Mouse (Mus musculus) midbrain, embryonic 16.5 days (tissue): ENCODE measurements at regions not wholly inside any gene's neighbourhood (a gene's known extent, or its start where the extent isn't known, plus 50 kb on each side); places are given as distances from the start of the nearest gene placed in this dataset.

Source experiments
- ATAC-seq: fragments of 200-750 bp; cut with Nextera tagmentation; 2 replicates; pipeline ENCODE4 v1.8.0; 2017; ENCODE audit warnings: moderate TSS enrichment
- H3K27ac ChIP-seq: fragments of 300-500 bp; sonication (generic); 2 replicates; pipeline ENCODE4 v1.5.1; 2014; ENCODE audit warnings: mild to moderate bottlenecking, low read length, mixed read lengths
- H3K27me3 ChIP-seq: fragments of 300-500 bp; sonication (generic); 2 replicates; pipeline ENCODE4 v1.6.1; 2014; ENCODE audit warnings: low read depth, low read length, mixed read lengths; ENCODE audit not compliant: control insufficient read depth, insufficient read depth
- H3K36me3 ChIP-seq: fragments of 300-500 bp; sonication (generic); 2 replicates; pipeline ENCODE4 v1.6.1; 2014; ENCODE audit warnings: mild to moderate bottlenecking, low read length, moderate library complexity, mixed read lengths; ENCODE audit not compliant: control insufficient read depth, insufficient read depth
- H3K4me1 ChIP-seq: fragments of 300-500 bp; sonication (generic); 2 replicates; pipeline ENCODE4 v1.6.1; 2014; ENCODE audit warnings: mild to moderate bottlenecking, low read length, mixed read lengths; ENCODE audit not compliant: control insufficient read depth, insufficient read depth
- H3K4me2 ChIP-seq: fragments of 300-500 bp; sonication (generic); 2 replicates; pipeline ENCODE4 v1.6.1; 2014; ENCODE audit warnings: mild to moderate bottlenecking, low read length, mixed read lengths
- H3K4me3 ChIP-seq: fragments of 300-500 bp; sonication (generic); 2 replicates; pipeline ENCODE4 v1.5.1; 2014; ENCODE audit warnings: low read depth, mild to moderate bottlenecking, low read length, moderate library complexity, mixed read lengths
- H3K9ac ChIP-seq: fragments of 300-500 bp; sonication (generic); 2 replicates; pipeline ENCODE4 v1.6.1; 2014; ENCODE audit warnings: low read depth, low read length, mixed read lengths
- H3K9me3 ChIP-seq: fragments of 300-500 bp; sonication (generic); replicated peaks from 2 replicates; pipeline ENCODE4 v1.6.1; 2014; ENCODE audit warnings: mild to moderate bottlenecking, low read length, mixed read lengths; ENCODE audit not compliant: control insufficient read depth, poor library complexity, severe bottlenecking
- WGBS: fragments of 180-500 bp; shearing (Covaris S2); extraction: QIAGEN DNeasy Blood & Tissue Kit; methylation state at CpG from one replicate; pipeline ENCODE4 v1.1.7; 2014; 5-methylcytosine and 5-hydroxymethylcytosine counted together

DNA sequence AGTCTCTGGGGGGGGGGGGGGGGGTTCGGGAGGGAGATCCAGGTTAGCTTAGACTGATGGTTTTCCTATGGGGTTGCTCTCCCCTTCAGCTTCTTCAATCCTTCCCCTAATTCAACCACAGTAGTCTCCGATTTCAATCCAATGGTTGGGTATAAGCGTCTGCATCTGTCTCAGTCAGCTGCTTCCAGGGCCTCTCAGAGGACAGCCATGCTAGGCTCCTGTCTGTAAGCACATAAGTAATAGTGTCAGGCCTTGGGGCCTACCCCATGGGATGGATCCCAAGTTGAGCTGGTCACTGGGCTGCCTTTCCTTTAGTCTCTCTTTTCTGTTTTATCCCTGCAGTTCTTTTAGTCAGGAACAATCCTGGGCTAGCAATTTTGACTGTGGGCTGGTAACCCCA, 87.0 kb upstream of the Foxq1 start:
- Histone ChIP-seq H3K4me2 (no peak overlapping the region), H3K9ac (no peak overlapping the region), H3K4me1 (no peaks in the 10 kb centered on the region), H3K4me3 (no peak overlapping the region), H3K36me3 (no peaks in the 10 kb centered on the region), H3K27ac (no peak overlapping the region), H3K27me3 (no peaks in the 10 kb centered on the region), H3K9me3 (no peaks in the 10 kb centered on the region)
- WGBS, result 72% methylated on average over 3 of the region's 3 CpGs
- no peak for ATAC-seq

DNA sequence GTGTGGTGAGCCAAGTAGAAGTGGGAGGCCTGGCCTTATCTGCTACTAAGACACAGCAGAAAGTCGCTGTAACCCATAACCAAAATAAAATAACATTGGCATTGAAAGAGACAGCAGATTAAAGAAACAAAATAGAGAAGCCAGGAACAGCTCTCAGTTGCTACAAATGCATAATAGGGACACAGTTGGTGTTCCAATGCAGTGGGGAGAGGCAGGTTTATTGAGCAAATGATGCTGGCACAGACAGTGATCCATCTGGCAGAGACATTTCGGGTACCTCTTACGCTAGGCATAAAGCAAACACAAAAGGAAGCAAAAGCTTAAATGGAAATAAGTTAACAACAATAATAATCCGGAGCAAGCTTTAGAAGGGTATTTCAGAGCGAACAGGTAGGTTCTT, 83.6 kb upstream of the Foxq1 start:
- Histone ChIP-seq H3K4me2 (no peak overlapping the region), H3K4me1 (no peaks in the 10 kb centered on the region), H3K4me3 (no peak overlapping the region), H3K36me3 (no peaks in the 10 kb centered on the region), H3K27ac (no peak overlapping the region), H3K27me3 (no peaks in the 10 kb centered on the region), H3K9me3 (no peaks in the 10 kb centered on the region), H3K9ac (no peak overlapping the region)
- no peak for ATAC-seq
- 65% methylated on average over 5 of the region's 5 CpGs for WGBS

DNA sequence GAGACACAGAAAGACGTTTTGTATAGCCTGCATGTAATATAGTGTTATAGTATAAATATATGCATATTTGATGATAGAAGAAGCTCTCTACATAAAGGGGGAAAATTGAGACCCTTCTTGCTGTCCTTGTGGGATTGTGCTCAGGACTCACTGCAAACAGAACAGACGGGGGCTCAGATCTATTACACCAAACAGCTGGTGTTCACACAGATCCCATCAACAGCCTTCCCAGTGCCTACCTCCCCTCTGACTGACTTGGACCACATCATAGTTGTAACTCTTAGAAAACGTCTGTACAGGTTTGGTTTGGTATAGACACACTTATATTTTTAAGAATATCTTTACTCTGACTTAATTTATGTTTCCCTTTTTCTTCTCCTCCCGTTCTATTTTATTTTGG, 83.1 kb upstream of the Foxq1 start:
- Histone ChIP-seq H3K9ac (no peak overlapping the region), H3K9me3 (no peaks in the 10 kb centered on the region), H3K4me1 (no peaks in the 10 kb centered on the region), H3K36me3 (no peaks in the 10 kb centered on the region), H3K4me2 (no peak overlapping the region), H3K4me3 (no peak overlapping the region), H3K27me3 (no peaks in the 10 kb centered on the region), H3K27ac (no peak overlapping the region)
- WGBS, result 65% methylated on average over 4 of the region's 4 CpGs
- no peak for ATAC-seq

DNA sequence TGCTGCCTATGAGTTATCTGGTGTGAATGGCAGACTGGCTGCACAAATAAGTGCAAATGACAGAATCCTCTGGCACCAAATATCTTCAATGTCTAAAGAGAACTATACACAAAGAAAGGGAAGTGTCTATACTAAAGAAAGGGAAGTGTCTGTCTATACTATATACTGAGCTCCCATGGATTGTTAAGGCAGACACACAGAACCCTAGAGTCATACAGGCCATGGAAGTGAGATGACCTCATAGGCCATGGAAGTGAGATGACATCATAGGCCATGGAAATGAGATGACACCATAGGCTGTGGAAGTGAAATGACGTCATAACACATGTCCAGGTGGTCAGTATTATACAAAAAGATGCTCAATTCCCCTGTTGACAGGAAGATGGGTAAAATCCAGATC, 82.7 kb upstream of the Foxq1 start:
- H3K4me3 ChIP-seq, result no peak overlapping the region
- H3K27me3 ChIP-seq, result no peaks in the 10 kb centered on the region
- no peak overlapping the region for H3K9ac ChIP-seq
- ATAC-seq, result no peak
- no peak overlapping the region for H3K27ac ChIP-seq
- no peaks in the 10 kb centered on the region for H3K36me3 ChIP-seq
- H3K4me2 ChIP-seq, result no peak overlapping the region
- WGBS, result 83% methylated on average over 1 of the region's 1 CpGs
- H3K4me1 ChIP-seq, result no peaks in the 10 kb centered on the region
- no peaks in the 10 kb centered on the region for H3K9me3 ChIP-seq

DNA sequence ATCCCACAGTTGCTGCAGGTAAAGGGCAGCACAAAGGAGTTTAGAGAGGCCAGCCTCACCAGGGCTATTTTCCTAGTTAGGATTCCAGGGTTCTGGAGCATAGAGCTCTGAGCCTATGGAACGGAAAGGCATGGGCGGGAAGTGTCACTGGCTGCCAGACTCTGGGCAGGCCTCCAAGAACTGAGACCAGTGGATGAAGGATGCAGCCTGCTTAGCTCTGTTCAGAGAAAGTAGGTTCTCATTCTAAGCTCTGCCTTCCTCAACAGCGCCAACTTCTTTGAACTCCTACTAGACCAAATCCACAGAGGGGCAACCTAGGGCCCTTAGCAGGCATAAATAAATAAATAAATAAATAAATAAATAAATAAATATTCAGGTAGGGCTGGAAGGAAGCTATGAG, 80.1 kb upstream of the Foxq1 start:
- ATAC-seq, result no peak
- no peak overlapping the region for H3K4me3 ChIP-seq
- no peaks in the 10 kb centered on the region for H3K9me3 ChIP-seq
- no peaks in the 10 kb centered on the region for H3K27me3 ChIP-seq
- H3K9ac ChIP-seq, result no peak overlapping the region
- no peak overlapping the region for H3K27ac ChIP-seq
- no peaks in the 10 kb centered on the region for H3K36me3 ChIP-seq
- 86% methylated on average over 3 of the region's 3 CpGs for WGBS
- no peak overlapping the region for H3K4me2 ChIP-seq
- no peaks in the 10 kb centered on the region for H3K4me1 ChIP-seq

DNA sequence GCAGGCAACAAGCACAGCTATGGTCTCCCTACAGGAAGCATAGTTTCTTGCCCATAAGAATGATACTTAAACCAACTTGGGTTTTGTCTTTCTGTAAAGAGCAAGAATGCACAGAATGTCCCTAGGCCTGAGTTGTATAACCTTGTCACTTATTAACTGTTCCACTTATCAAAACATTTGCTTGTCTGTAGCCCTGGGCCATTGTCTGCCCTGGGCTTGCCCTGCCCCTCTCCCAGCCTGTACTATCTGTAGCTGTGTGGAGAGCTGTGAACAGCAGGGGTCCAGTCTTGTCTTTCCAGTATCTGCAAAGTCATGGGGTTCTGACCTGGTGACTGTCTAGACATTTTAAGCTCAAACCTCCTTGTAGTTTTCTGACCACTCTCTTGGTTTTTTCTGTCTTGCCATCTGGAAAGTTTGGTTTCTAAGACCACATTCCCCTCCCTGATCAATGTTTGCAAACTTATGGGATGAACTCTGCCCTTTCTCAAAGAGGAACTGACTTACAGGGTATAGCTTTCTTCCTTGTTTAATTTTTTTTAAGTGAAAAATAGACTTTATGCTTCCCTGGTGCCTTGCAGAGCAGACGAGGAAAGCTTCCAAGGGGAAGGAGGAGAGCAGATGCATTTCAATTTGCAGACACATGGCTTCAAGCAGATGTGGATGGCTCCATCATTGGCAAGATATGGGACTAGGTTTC, 78.6 kb upstream of the Foxq1 start:
- H3K27ac ChIP-seq, result no peak overlapping the region
- H3K36me3 ChIP-seq, result no peaks in the 10 kb centered on the region
- no peak overlapping the region for H3K4me2 ChIP-seq
- no peak overlapping the region for H3K4me3 ChIP-seq
- H3K9me3 ChIP-seq, result no peaks in the 10 kb centered on the region
- 80% methylated on average over 1 of the region's 1 CpGs for WGBS
- H3K27me3 ChIP-seq, result no peaks in the 10 kb centered on the region
- ATAC-seq, result no peak
- no peaks in the 10 kb centered on the region for H3K4me1 ChIP-seq
- no peak overlapping the region for H3K9ac ChIP-seq

DNA sequence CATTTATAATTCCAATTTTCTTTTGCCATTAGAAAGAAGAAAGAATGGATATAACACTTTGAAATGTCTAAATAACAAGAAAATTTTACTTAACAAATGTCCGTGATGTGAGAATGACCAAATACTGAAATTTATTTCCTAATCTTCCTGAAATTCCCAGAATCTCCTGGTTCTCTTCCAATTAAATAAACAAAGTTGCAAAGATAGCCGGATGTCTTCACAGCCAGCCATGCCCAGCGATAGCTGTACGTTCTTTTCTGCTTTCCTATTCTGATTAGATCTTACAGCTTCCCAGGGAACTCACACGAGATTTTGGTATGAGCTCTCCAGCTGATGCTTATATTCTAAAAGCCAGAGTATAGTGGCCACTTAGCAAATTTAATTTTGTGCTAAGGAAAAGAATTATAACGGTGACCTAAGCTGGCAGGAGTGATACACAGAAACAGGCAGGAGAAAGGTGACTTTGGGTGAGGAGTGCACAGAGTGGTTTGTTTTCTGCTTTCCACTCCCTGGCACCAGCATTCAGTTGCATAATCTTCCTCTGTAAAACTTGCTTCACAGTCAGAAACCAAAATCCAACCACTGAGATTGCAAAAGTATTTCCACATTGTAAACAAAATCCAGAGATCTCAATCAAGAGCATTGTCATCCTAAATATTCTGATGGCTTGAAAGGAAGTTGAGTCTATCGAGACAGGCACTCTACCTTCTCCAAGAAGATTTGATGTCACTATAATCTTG, 74.7 kb upstream of the Foxq1 start:
- Histone ChIP-seq H3K9ac (no peak overlapping the region), H3K4me2 (no peak overlapping the region)
- ATAC-seq, result no peak

DNA sequence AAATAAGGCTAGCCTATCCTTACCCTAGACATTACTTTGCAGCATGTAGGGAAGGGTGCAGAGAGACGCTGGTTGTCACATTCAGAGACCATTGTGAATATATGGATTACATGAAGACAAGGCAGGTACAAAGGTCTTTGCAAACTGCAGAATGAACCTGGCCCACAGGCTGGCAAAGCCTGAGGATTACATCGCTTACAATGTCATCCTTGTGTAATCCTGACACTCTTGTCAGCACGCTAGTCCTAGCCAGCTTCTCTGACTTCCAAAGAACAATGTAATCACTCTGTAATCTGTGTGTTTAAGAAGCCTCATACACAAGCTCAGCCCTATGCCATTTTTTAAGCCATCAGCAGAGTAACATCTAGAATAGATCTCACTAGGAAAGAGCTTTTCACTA, 69.6 kb upstream of the Foxq1 start:
- ATAC-seq, result no peak
- Histone ChIP-seq H3K27me3 (no peaks in the 10 kb centered on the region), H3K9ac (no peak overlapping the region), H3K4me1 (no peaks in the 10 kb centered on the region), H3K9me3 (no peaks in the 10 kb centered on the region), H3K36me3 (no peaks in the 10 kb centered on the region), H3K27ac (no peak overlapping the region), H3K4me2 (no peak overlapping the region), H3K4me3 (no peak overlapping the region)
- WGBS, result 71% methylated on average over 3 of the region's 3 CpGs

More for the DNA sequence above, 74.7 kb upstream of the Foxq1 start:
- 84% methylated on average over 7 of the region's 7 CpGs for WGBS
- H3K27me3 ChIP-seq, result no peaks in the 10 kb centered on the region
- no peak overlapping the region for H3K4me3 ChIP-seq
- H3K4me1 ChIP-seq, result no peaks in the 10 kb centered on the region
- H3K27ac ChIP-seq, result no peak overlapping the region
- H3K9me3 ChIP-seq, result no peaks in the 10 kb centered on the region
- no peaks in the 10 kb centered on the region for H3K36me3 ChIP-seq

DNA sequence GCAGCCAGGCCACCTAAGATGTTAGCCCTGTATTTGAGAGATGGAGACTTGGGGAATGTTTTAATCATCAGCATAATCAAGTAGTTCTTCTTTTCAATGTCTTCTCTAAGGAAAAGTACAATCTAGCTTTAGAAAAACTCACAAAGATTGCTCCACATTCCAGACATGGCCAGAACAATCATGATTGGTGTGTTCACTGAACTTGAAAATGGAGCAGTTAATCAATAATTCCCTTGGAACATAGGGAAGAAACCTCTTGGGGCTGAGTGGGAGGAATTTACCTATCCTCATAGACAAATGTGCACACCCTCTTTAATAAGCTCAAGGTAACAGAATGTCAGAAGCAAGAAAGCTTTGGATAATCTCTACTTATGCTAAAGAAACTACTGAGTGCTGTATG, 67.7 kb upstream of the Foxq1 start:
- Histone ChIP-seq H3K9ac (no peak overlapping the region), H3K4me1 (no peaks in the 10 kb centered on the region), H3K9me3 (no peaks in the 10 kb centered on the region), H3K4me2 (no peak overlapping the region), H3K27ac (no peak overlapping the region), H3K36me3 (no peaks in the 10 kb centered on the region), H3K27me3 (no peaks in the 10 kb centered on the region), H3K4me3 (no peak overlapping the region)
- no peak for ATAC-seq
